Mouse (Mus musculus): ENCODE measurements at regions not wholly inside any gene's neighbourhood (a gene's known extent, or its start where the extent isn't known, plus 50 kb on each side); places are given as distances from the start of the nearest gene placed in this dataset.

DNA sequence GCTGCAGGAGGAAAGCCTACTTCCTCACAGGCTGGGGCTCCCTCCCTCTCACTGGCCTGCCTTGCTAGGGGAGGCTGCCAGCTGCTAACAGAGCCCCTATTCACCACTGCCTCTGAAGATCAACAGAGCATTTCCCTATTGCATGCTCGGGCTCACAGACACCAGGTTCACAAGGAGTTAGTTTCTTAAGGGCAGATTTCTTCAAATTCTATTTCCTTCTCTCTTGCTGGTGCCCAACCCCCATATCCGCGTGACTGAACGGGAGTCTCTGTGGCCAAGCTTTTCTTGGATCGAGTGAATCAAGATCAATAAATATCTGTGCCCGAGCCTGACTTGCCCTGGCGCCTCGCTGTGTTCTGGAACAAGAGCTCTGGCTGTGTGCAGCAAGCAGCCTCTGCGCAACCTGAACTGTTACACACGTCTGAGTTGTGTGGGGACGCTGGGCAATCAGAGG, 98.9 kb upstream of the Gdf10 start:
- H3K9ac ChIP-seq (ENCODE audit: low read depth, low read length), result no peak overlapping the region
- peaks cover 1% of the 10 kb centered on the region; the same call in 1 of the 2 replicates for H3K4me1 ChIP-seq (ENCODE audit: control insufficient read depth, insufficient read depth, low read length)
- H3K36me3 ChIP-seq (ENCODE audit: control insufficient read depth, insufficient read depth, low read length), result no peaks in the 10 kb centered on the region
- H3K27me3 ChIP-seq (ENCODE audit: control insufficient read depth, insufficient read depth, low read length), result no peaks in the 10 kb centered on the region
- intact Hi-C loops (cut with DNase I), result no loop called here
- DNase-seq, result no peak
- TF ChIP-seq CTCF (IDR thresholded peaks at IDR 0.05) (no peak), POLR2A (IDR thresholded peaks at IDR 0.05; ENCODE audit: insufficient read depth, low read depth, low read length) (no peak), EP300 (IDR thresholded peaks at IDR 0.05; ENCODE audit: insufficient read depth, low read depth, low read length) (no peak)
- WGBS, result 49% methylated on average over 11 of the region's 11 CpGs
- H3K27ac ChIP-seq, result no peak overlapping the region
- H3K4me3 ChIP-seq, result no peak overlapping the region
- no peaks in the 10 kb centered on the region for H3K79me2 ChIP-seq (replicated peaks; ENCODE audit: control insufficient read depth, insufficient read depth, low read length)

DNA sequence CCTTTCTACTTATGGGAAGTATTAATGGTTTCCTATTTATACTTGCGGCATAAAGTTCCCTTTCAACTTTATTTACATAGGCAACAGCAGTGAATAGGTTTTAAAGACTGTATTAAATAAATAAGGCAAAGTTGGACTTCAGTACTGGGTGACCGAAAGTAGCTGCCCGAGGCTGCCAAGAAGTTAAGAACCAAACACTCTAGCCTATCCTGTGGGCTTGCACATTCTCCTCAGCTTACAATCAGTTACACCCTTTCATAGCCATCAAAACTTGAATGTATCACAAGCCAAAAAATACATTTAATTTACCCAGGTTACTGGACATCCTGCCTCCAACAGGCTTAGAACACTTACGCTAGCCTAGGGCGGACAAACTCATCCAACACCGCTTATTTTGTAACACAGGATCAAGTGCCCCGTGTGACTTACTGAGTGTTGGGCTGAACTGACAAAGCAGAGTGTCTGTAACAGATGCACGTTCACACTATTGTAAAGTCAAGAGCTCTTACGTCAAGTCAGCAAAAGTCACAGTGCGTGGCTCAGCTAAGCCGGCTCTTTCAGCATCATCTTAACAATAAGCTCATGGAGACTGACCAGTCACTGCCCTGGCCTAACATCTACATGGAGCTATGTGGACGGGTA, 97.3 kb upstream of the Gdf10 start:
- TF ChIP-seq CTCF (IDR thresholded peaks at IDR 0.05), result no peak
- no peak for TF ChIP-seq POLR2A (IDR thresholded peaks at IDR 0.05; ENCODE audit: insufficient read depth, low read depth, low read length)
- no peak for TF ChIP-seq EP300 (IDR thresholded peaks at IDR 0.05; ENCODE audit: insufficient read depth, low read depth, low read length)
- H3K4me1 ChIP-seq (ENCODE audit: control insufficient read depth, insufficient read depth, low read length), result no peaks in the 10 kb centered on the region
- no peak overlapping the region for H3K27ac ChIP-seq
- no peak overlapping the region for H3K4me3 ChIP-seq
- H3K9ac ChIP-seq (ENCODE audit: low read depth, low read length), result no peak overlapping the region
- no peaks in the 10 kb centered on the region for H3K79me2 ChIP-seq (replicated peaks; ENCODE audit: control insufficient read depth, insufficient read depth, low read length)
- H3K27me3 ChIP-seq (ENCODE audit: control insufficient read depth, insufficient read depth, low read length), result no peaks in the 10 kb centered on the region
- no peak for DNase-seq
- intact Hi-C loops (cut with DNase I), result no loop called here
- H3K36me3 ChIP-seq (ENCODE audit: control insufficient read depth, insufficient read depth, low read length), result no peaks in the 10 kb centered on the region
- WGBS, result 72% methylated on average over 12 of the region's 12 CpGs

DNA sequence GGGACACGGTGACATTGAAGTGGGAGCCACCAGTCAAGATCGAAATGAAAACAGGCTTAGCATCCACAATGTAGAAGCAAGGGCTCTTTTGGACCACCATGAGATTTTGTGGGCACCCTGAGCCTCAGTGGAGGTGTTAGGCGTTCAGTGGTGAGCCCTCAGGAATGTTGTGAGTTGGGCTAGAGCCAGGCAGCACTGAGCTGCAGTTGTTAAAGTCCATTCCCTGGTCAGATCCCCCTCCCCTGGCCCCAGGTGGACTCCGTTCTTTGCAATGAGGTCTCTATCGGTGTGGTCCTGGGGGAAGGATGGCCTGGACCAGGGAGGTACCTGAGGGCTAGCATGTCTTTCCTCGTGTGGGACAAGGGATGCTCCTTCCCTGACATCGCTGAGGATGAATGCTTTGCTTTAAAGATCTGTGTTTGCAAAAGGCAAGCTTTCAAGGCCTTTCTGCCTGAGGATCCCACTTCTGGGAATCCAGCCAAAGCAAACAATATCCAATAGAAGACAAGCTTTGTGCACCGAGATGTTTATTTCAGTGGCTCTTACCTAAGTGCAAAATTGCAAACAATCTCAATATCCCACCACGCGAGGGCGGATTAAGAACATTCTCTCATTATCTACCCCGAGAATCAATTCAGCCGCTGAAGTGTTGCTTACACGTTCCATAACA, 90.6 kb upstream of the Gdf10 start:
- intact Hi-C loops (cut with DNase I), result no loop called here
- no peak for DNase-seq
- no peak for TF ChIP-seq CTCF (IDR thresholded peaks at IDR 0.05)
- TF ChIP-seq POLR2A (IDR thresholded peaks at IDR 0.05; ENCODE audit: insufficient read depth, low read depth, low read length), result no peak
- no peak for TF ChIP-seq EP300 (IDR thresholded peaks at IDR 0.05; ENCODE audit: insufficient read depth, low read depth, low read length)
- 49% methylated on average over 14 of the region's 14 CpGs for WGBS
- H3K4me1 ChIP-seq (ENCODE audit: control insufficient read depth, insufficient read depth, low read length), result no peaks in the 10 kb centered on the region; the same call in 1 of the 2 replicates
- H3K79me2 ChIP-seq (replicated peaks; ENCODE audit: control insufficient read depth, insufficient read depth, low read length), result no peaks in the 10 kb centered on the region
- no peak overlapping the region for H3K4me3 ChIP-seq
- H3K27ac ChIP-seq, result no peak overlapping the region
- H3K27me3 ChIP-seq (ENCODE audit: control insufficient read depth, insufficient read depth, low read length), result no peaks in the 10 kb centered on the region
- no peaks in the 10 kb centered on the region for H3K36me3 ChIP-seq (ENCODE audit: control insufficient read depth, insufficient read depth, low read length)
- H3K9ac ChIP-seq (ENCODE audit: low read depth, low read length), result no peak overlapping the region

DNA sequence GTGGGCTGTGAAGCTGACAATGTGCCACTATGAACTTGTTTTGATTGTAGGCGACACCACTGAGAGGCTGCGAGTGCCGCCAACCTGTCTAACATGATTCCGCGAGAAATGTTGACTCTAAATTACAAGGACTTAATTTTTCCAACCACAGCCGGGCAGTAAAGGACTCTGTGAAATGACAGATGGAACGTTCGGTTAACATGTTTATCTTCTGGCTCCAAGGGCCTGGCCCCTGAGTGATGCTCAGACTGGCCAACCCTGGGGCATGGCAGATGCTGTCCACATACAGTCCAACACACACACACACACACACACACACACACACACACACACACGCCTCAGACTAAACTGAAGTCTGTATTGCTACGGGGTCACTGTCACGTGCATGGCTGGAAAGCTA, 87.0 kb upstream of the Gdf10 start:
- H3K27me3 ChIP-seq (ENCODE audit: control insufficient read depth, insufficient read depth, low read length), result no peaks in the 10 kb centered on the region
- peaks cover 3% of the 10 kb centered on the region for H3K4me1 ChIP-seq (ENCODE audit: control insufficient read depth, insufficient read depth, low read length)
- no peak overlapping the region for H3K27ac ChIP-seq
- WGBS, result 89% methylated on average over 11 of the region's 11 CpGs
- no peaks in the 10 kb centered on the region for H3K36me3 ChIP-seq (ENCODE audit: control insufficient read depth, insufficient read depth, low read length)
- H3K4me3 ChIP-seq, result no peak overlapping the region
- no peaks in the 10 kb centered on the region for H3K79me2 ChIP-seq (replicated peaks; ENCODE audit: control insufficient read depth, insufficient read depth, low read length)
- DNase-seq, result no peak
- no peak for TF ChIP-seq CTCF (IDR thresholded peaks at IDR 0.05)
- no peak for TF ChIP-seq POLR2A (IDR thresholded peaks at IDR 0.05; ENCODE audit: insufficient read depth, low read depth, low read length)
- TF ChIP-seq EP300 (IDR thresholded peaks at IDR 0.05; ENCODE audit: insufficient read depth, low read depth, low read length), result no peak
- intact Hi-C loops (cut with DNase I), result no loop called here
- no peak overlapping the region for H3K9ac ChIP-seq (ENCODE audit: low read depth, low read length)

DNA sequence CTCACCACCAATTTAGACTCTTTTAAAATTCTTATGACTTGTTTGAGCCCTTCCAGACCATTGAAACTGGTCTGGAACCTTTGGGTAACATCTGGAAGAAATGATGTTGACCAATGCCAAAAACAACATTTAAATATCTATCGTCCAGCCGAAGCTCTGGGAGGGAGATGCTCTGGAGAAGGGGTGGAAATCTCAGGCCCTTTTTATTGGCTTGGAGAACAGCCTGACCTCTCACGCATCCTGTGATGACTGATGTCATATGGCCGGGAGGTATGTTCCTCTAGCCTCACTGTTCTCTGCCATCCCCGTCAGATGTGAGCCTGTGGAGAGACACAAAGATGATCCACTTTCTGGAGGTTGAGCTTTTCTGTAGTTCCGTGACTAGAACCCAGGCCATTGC, 81.6 kb upstream of the Gdf10 start:
- Histone ChIP-seq H3K27ac (peak overlapping the region; percentile 1; the same call in 1 of the 2 replicates), H3K27me3 (ENCODE audit: control insufficient read depth, insufficient read depth, low read length) (no peaks in the 10 kb centered on the region), H3K36me3 (ENCODE audit: control insufficient read depth, insufficient read depth, low read length) (no peaks in the 10 kb centered on the region), H3K4me1 (ENCODE audit: control insufficient read depth, insufficient read depth, low read length) (peaks cover 6% of the 10 kb centered on the region), H3K9ac (ENCODE audit: low read depth, low read length) (no peak overlapping the region), H3K4me3 (no peak overlapping the region), H3K79me2 (replicated peaks; ENCODE audit: control insufficient read depth, insufficient read depth, low read length) (no peaks in the 10 kb centered on the region)
- TF ChIP-seq EP300 (IDR thresholded peaks at IDR 0.05; ENCODE audit: insufficient read depth, low read depth, low read length), result 0 out of 2 replicates have a peak, but pooled peaks have one; percentile 14
- no peak for TF ChIP-seq CTCF (IDR thresholded peaks at IDR 0.05)
- TF ChIP-seq POLR2A (IDR thresholded peaks at IDR 0.05; ENCODE audit: insufficient read depth, low read depth, low read length), result no peak
- WGBS, result 43% methylated on average over 6 of the region's 6 CpGs
- peak in 1 of 2 experiments; percentile 34 for DNase-seq
- intact Hi-C loops (cut with DNase I), result no loop called here

DNA sequence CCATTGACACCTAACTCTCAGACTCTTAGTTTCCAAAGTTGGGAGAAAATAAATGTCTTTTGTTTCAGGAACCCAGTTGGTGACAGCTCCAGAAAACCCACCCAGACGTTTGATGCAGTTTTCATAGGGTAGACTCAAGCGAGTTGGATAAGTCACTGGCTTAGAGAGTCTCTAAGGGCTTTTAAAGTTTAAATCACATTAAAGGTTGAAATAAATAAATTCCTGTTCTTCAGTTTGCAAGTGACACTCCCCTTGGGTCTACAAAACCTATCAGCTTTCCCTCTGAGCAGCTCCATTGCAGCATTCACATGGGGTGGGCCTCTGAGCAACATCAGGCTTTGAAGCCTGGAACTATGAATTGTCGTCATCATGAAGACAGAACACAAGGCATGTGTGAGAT, 69.9 kb upstream of the Gdf10 start:
- TF ChIP-seq EP300 (IDR thresholded peaks at IDR 0.05; ENCODE audit: insufficient read depth, low read depth, low read length) (no peak), POLR2A (IDR thresholded peaks at IDR 0.05; ENCODE audit: insufficient read depth, low read depth, low read length) (no peak), CTCF (IDR thresholded peaks at IDR 0.05) (no peak)
- Histone ChIP-seq H3K27me3 (ENCODE audit: control insufficient read depth, insufficient read depth, low read length) (no peaks in the 10 kb centered on the region), H3K36me3 (ENCODE audit: control insufficient read depth, insufficient read depth, low read length) (no peaks in the 10 kb centered on the region), H3K9ac (ENCODE audit: low read depth, low read length) (no peak overlapping the region), H3K4me1 (ENCODE audit: control insufficient read depth, insufficient read depth, low read length) (no peaks in the 10 kb centered on the region), H3K79me2 (replicated peaks; ENCODE audit: control insufficient read depth, insufficient read depth, low read length) (no peaks in the 10 kb centered on the region), H3K27ac (no peak overlapping the region), H3K4me3 (no peak overlapping the region)
- WGBS, result 85% methylated on average over 3 of the region's 3 CpGs
- intact Hi-C loops (cut with DNase I), result no loop called here
- no peak for DNase-seq

Data from heart, adult 2 months (tissue).